Mouse (Mus musculus) forebrain, embryonic 11.5 days (tissue): ENCODE results near the gene Olfr1260. TPM values are rescaled to one million over a fixed set of nuclear protein-coding genes. Genes with fewer than 3 reads are reported as not detected.

Experiments used
- ATAC-seq: fragments of 200-750 bp; cut with Nextera tagmentation; replicated peaks from 2 replicates; pipeline ENCODE4 v1.8.0; 2017; ENCODE audit warnings: moderate TSS enrichment; ENCODE audit not compliant: low FRiP score
- DNase-seq: peaks from one replicate; pipeline ENCODE4 v3.0.0-alpha.2; 2017; ENCODE audit warnings: low spot score
- H3K27ac ChIP-seq: fragments of 300-500 bp; sonication (generic); 2 replicates; pipeline ENCODE4 v1.5.1; 2014; ENCODE audit warnings: low read depth, low read length
- H3K27me3 ChIP-seq: fragments of 300-500 bp; sonication (generic); 2 replicates; pipeline ENCODE4 v1.6.1; 2014; ENCODE audit warnings: mild to moderate bottlenecking, low read length, mixed read lengths; ENCODE audit not compliant: control insufficient read depth, insufficient read depth
- H3K36me3 ChIP-seq: fragments of 300-500 bp; sonication (generic); 2 replicates; pipeline ENCODE4 v1.6.1; 2014; ENCODE audit warnings: mild to moderate bottlenecking, low read length, moderate library complexity, mixed read lengths; ENCODE audit not compliant: control insufficient read depth, insufficient read depth
- H3K4me1 ChIP-seq: fragments of 300-500 bp; sonication (generic); replicated peaks from 2 replicates; pipeline ENCODE4 v1.6.1; 2014; ENCODE audit warnings: low read length, mixed read lengths; ENCODE audit not compliant: control insufficient read depth, insufficient read depth
- H3K4me2 ChIP-seq: fragments of 300-500 bp; sonication (generic); 2 replicates; pipeline ENCODE4 v1.6.1; 2014; ENCODE audit warnings: low read depth, mild to moderate bottlenecking, low read length, moderate library complexity, mixed read lengths; ENCODE audit not compliant: severe bottlenecking
- H3K4me3 ChIP-seq: fragments of 300-500 bp; sonication (generic); 2 replicates; pipeline ENCODE4 v1.5.1; 2014; ENCODE audit warnings: low read depth, low read length
- H3K9ac ChIP-seq: fragments of 300-500 bp; sonication (generic); 2 replicates; pipeline ENCODE4 v1.6.1; 2014; ENCODE audit warnings: low read length
- H3K9me3 ChIP-seq: fragments of 300-500 bp; sonication (generic); 2 replicates; pipeline ENCODE4 v1.6.1; 2016; ENCODE audit warnings: low read length, mixed read lengths; ENCODE audit not compliant: control insufficient read depth
- WGBS: fragments of 180-500 bp; shearing (Covaris S2); extraction: QIAGEN DNeasy Blood & Tissue Kit; methylation state at CpG from one replicate; pipeline ENCODE4 v1.1.7; 2014; 5-methylcytosine and 5-hydroxymethylcytosine counted together
- polyA plus RNA-seq: library from polyadenylated mRNA; unstranded; fragments of >200 nt; fragmentation: Nextera tagmentation; extraction: Ambion mirVana; gene quantifications from 2 replicates; pipeline ENCODE4 v1.2.1, GENCODE M21; 2014

Olfr1260 gene
- not detected in 2 replicates for polyA plus RNA-seq

DNA sequence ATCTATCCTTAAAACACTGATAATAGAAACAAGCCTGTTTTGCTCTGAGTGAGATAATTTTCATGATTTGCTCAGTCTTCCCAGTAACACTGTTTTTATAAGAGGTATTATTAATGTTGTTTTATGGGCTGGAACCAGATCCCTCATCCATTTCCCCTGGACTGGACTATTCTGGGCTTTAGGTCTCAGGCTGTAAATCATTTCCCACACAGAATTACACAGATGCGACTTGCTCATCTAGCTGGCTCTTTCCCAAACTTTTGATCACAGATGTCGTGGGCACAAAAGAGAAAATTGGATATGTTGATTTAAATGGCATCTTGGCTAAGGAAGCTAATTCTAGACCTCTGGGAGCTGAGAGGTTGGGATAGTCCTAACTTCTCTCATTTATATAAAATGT lies at the start of gene Olfr1260:
Olfr1260 (plus strand) TSS at position 157 of the 400 bp plus-strand sequence.
- H3K27ac ChIP-seq = no peak within 1 kb of the TSS
- WGBS = 84% methylated on average over 2 of the region's 2 CpGs
- no peaks in the 10 kb centered on the region for H3K4me1 ChIP-seq
- no peaks in the 10 kb centered on the region for H3K9me3 ChIP-seq
- H3K27me3 ChIP-seq = no peaks in the 10 kb centered on the region
- ATAC-seq = no peak
- no peak within 1 kb of the TSS for H3K4me2 ChIP-seq
- no peak within 1 kb of the TSS for H3K4me3 ChIP-seq
- H3K9ac ChIP-seq = no peak within 1 kb of the TSS
- no peak for DNase-seq
- H3K36me3 ChIP-seq = no peaks in the 10 kb centered on the region

DNA sequence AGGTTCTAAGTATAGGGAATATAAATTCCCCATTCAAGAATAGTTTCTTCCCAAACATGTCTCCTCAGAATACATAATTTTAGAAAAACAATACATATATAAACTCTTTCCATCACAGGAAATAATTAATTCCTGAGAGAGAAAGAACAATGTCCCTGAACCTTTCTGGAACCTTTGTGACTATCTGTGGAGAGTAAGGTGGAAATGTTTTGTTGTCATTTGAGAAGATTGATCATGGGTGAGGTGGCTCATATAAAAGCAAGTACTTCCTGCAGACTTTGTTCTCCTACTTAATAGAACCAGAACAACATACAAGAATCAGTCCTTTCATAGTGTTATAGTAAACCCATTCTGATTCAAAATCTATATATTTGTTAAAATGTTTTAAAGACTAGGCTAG lies 47.1 kb upstream of the Olfr1260 start, which contains the start of gene Olfr1258:
Olfr1258 (plus strand) TSS at position 301 of the 400 bp plus-strand sequence.
- DNase-seq (no peak), ATAC-seq (no peak)
- H3K27me3 ChIP-seq = no peaks in the 10 kb centered on the region
- no peaks in the 10 kb centered on the region for H3K4me1 ChIP-seq
- no peak within 1 kb of the TSS for H3K27ac ChIP-seq
- no peaks in the 10 kb centered on the region for H3K9me3 ChIP-seq
- no peak within 1 kb of the TSS for H3K9ac ChIP-seq
- H3K36me3 ChIP-seq = no peaks in the 10 kb centered on the region
- H3K4me2 ChIP-seq = no peak within 1 kb of the TSS
- no peak within 1 kb of the TSS for H3K4me3 ChIP-seq

- H3K4me3 ChIP-seq = no peak within 1 kb of the TSS
- H3K27me3 ChIP-seq = no peaks in the 10 kb centered on the region
- ATAC-seq (no peak), DNase-seq (no peak)
- H3K4me1 ChIP-seq = no peaks in the 10 kb centered on the region
- H3K4me2 ChIP-seq = no peak within 1 kb of the TSS
- H3K27ac ChIP-seq = no peak within 1 kb of the TSS
- no peak within 1 kb of the TSS for H3K9ac ChIP-seq
- no peaks in the 10 kb centered on the region for H3K9me3 ChIP-seq
- 90% methylated on average over 5 of the region's 5 CpGs for WGBS
- no peaks in the 10 kb centered on the region for H3K36me3 ChIP-seq
These were observed 25.6 kb upstream of the Olfr1260 start, which contains the start of gene Olfr1259 for GRCm38 (mm10) chr2:89948564-89948963. Gene Olfr1259 (minus strand): TSS chr2:89948664.

DNA sequence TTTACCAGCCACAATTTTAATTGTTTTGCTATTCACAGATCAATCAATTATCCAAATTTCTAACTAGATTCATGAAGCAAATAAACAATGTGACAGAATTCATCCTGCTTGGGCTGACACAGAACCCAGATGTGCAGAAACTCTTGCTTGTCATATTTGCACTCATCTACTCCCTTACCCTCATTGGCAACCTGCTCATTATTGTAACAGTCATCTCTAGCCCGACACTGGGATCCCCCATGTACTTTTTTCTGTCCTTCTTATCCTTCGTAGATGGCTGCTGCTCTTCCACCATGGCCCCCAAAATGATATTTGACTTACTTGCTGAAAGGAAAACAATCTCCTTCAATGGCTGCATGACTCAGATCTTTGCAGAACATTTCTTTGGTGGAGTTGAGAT lies 3.6 kb downstream of the Olfr1260 start:
- Histone ChIP-seq H3K27me3 (no peaks in the 10 kb centered on the region), H3K9me3 (no peaks in the 10 kb centered on the region), H3K36me3 (no peaks in the 10 kb centered on the region), H3K4me3 (no peak overlapping the region), H3K9ac (no peak overlapping the region), H3K4me1 (no peaks in the 10 kb centered on the region), H3K27ac (no peak overlapping the region), H3K4me2 (no peak overlapping the region)
- no peak for DNase-seq
- 93% methylated on average over 2 of the region's 2 CpGs for WGBS
- no peak for ATAC-seq

GRCm38 (mm10) chr2:89990921-89991320 lies 16.8 kb downstream of the Olfr1260 start, which contains the start of gene Olfr1261:
Gene Olfr1261 (plus strand): TSS chr2:89991221.
- DNase-seq (no peak), ATAC-seq (no peak)
- no peak within 1 kb of the TSS for H3K27ac ChIP-seq
- no peaks in the 10 kb centered on the region for H3K9me3 ChIP-seq
- H3K36me3 ChIP-seq = no peaks in the 10 kb centered on the region
- no peak within 1 kb of the TSS for H3K4me3 ChIP-seq
- no peaks in the 10 kb centered on the region for H3K4me1 ChIP-seq
- H3K4me2 ChIP-seq = no peak within 1 kb of the TSS
- H3K27me3 ChIP-seq = no peaks in the 10 kb centered on the region
- no peak within 1 kb of the TSS for H3K9ac ChIP-seq

DNA sequence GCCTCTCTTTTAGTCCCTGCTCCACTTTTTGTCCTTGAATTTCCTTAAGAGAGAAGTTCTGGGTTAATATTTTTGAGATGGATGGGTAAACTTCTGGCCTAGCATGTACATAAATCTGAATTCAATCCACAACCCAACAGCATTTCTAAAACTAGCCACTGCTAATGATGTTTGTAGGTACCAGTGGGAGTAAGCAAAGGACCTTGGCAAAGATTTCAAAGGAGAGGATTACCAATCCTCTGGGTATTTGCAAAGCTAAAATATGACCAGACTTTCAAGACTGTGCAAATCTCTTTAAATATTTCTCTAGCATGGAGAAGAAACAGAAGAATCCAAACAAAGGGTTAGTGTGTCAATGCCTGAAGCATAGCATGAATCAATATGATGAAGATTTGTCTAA lies 25.7 kb downstream of the Olfr1260 start, which contains the start of gene Olfr1262:
Olfr1262 (plus strand) TSS at position 301 of the 400 bp plus-strand sequence.
- Histone ChIP-seq H3K27ac (no peak within 1 kb of the TSS), H3K27me3 (no peaks in the 10 kb centered on the region), H3K9me3 (no peaks in the 10 kb centered on the region), H3K4me2 (no peak within 1 kb of the TSS), H3K4me3 (no peak within 1 kb of the TSS), H3K9ac (no peak within 1 kb of the TSS), H3K36me3 (no peaks in the 10 kb centered on the region), H3K4me1 (no peaks in the 10 kb centered on the region)
- no peak for ATAC-seq
- DNase-seq = no peak

- no peak within 1 kb of the TSS for H3K27ac ChIP-seq
- H3K9ac ChIP-seq = no peak within 1 kb of the TSS
- no peaks in the 10 kb centered on the region for H3K27me3 ChIP-seq
- WGBS = 79% methylated on average over 2 of the region's 2 CpGs
- H3K4me3 ChIP-seq = no peak within 1 kb of the TSS
- DNase-seq (no peak), ATAC-seq (no peak)
- H3K4me1 ChIP-seq = no peaks in the 10 kb centered on the region
- H3K4me2 ChIP-seq = no peak within 1 kb of the TSS
- no peaks in the 10 kb centered on the region for H3K36me3 ChIP-seq
- H3K9me3 ChIP-seq = no peaks in the 10 kb centered on the region
These were observed 37.7 kb downstream of the Olfr1260 start, which contains the start of gene Olfr1263 for GRCm38 (mm10) chr2:90011831-90012230. Gene Olfr1263 (plus strand): TSS chr2:90012131.

DNA sequence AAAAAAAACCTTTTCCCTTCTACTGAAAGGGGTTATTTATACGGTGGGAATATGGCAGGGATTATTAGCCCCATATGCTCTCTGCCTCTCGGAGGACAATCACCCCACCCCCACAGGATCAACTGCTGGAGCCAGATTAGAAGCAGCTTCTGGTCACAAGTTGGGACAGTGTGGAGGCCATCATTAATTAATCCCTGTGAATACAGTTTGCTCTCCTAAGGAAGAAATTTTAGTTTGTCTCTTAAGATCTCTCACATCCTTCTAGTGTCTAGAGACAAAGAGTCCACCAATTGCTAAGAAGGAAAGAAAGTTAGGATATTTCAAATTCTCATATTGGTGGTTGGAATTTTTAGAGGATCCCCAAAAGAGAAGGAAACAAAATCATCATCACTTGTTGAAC lies 51.3 kb downstream of the Olfr1260 start, which contains the start of gene Olfr1264:
Olfr1264 (minus strand) TSS at position 101 of the 400 bp plus-strand sequence.
- H3K4me2 ChIP-seq = no peak within 1 kb of the TSS
- WGBS = 59% methylated on average over 2 of the region's 2 CpGs
- no peaks in the 10 kb centered on the region for H3K36me3 ChIP-seq
- H3K9ac ChIP-seq = no peak within 1 kb of the TSS
- no peaks in the 10 kb centered on the region for H3K9me3 ChIP-seq
- no peak within 1 kb of the TSS for H3K27ac ChIP-seq
- no peaks in the 10 kb centered on the region for H3K4me1 ChIP-seq
- DNase-seq = no peak
- no peaks in the 10 kb centered on the region for H3K27me3 ChIP-seq
- no peak for ATAC-seq
- H3K4me3 ChIP-seq = no peak within 1 kb of the TSS
